Mouse (Mus musculus) skeletal muscle tissue, adult 2 months (tissue): ENCODE data around the gene Rinl.
A peak's percentile ranks its signal among the peaks of the same experiment; 100 is the strongest.

Experiments used
- DNase-seq: peaks from one replicate; pipeline ENCODE4 v3.0.0-alpha.2; 2012; ENCODE audit warnings: low read depth, low spot score

Gene Rinl

DNA sequence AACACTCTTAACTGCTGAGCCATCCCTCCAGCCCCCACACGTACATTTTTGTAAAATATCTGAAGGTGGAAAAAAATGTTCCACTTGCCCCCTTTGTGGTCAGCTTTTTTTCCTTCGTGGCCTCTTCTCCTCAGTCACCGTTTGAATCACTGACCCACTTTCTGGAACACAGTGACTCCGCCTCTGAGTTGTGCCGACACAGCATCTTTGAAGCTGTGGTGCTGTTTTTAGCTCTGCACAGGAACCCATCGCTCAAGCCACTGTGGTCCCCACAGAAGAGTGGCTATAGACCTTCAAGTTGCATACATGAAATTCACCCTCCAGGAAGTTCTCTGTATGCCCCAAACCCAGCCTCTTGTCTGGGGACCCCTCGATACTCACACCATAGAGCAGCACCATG lies 7.9 kb upstream of the Rinl start:
- DNase-seq = peak; percentile 54

- DNase-seq = no peak
Observed at GRCm38 (mm10) chr7:28781261-28781663, 7.5 kb upstream of the Rinl start.

GRCm38 (mm10) chr7:28785161-28785560 lies 3.6 kb upstream of the Rinl start:
- no peak for DNase-seq

DNA sequence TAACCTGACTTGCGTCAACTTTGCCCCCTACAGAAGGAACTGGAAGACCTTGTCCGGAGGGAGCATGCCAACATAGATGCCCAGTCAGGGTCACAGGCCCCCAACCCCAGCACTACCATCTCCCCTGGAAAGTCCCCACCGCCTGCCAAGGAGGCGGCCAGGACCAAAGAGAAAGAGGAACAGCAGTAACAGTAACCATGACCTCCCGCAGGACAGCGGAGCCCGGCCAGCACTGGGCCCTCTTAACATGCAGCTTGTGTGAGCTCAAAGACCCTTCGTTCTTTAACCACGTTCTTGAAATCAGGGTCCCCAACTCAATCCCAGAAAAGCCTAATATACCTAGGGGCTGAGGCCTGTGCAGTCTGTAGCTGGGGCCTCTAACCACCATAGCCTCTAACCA lies 885 bp upstream of the Rinl start:
- no peak for DNase-seq

DNA sequence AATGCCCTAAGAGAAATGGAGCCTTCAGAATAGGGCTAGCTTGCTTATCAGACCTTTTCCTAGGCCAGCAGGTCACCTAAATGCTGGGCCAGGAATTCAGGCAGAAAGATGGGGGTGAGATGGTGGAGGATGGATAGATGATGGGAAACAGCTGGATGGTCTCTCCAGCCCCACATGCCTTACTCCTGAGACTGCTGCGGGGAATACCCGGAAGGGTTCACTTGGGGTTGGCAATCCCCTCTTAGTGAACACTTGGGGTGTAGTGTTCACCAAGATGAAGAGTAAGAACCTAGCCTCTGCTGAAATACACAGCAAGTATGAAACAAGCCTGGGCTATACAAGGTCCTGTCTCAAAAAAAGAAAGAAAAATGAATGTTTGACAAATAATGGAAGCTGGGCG lies 466 bp downstream of the Rinl start:
- DNase-seq = no peak

GRCm38 (mm10) chr7:28790066-28790806 lies 1.5 kb downstream of the Rinl start:
- no peak for DNase-seq

DNA sequence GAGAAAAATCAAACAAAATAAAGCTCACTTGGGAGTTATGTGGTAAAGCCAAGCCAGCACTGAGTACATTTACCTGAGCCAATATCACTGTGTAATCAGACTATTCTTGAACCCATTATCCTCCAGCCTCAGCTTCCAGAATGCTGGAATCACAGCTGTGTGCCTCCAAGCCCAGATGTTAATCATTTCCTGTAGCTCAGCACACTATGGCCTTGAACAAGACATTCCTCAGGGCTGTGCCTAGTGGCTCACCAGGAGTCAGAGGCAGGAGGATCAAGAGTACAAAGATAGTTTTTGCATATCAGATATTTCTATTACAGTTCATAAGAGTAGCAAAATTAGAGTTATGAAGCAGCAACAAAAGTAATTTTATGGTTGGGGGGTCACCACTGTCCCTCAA lies 2.9 kb downstream of the Rinl start:
- no peak for DNase-seq

GRCm38 (mm10) chr7:28792391-28793185 lies 3.8 kb downstream of the Rinl start:
- no peak for DNase-seq

GRCm38 (mm10) chr7:28793834-28794233 lies 5.1 kb downstream of the Rinl start:
- no peak for DNase-seq

DNA sequence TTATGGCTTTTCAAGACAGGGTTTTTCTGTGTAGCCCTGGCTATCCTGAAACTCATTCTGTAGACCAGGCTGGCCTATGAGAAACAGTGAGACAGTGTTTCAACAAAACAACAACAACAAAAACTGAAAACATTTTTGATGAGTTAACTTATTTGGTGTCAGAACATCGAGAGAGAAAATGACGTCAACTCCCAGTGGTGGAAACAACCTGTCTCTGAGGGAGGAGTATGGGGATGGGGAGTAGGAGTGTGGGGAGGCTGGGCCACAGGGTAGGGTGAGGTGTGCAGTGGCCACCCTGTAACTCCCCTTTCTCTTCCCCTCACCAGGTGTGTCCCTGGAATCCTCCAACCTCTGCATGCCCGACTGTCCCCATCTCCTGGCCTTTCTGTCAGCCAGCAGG lies 5.7 kb downstream of the Rinl start:
- DNase-seq = no peak

- no peak for DNase-seq
Observed at GRCm38 (mm10) chr7:28795832-28796231, 7.1 kb downstream of the Rinl start.

GRCm38 (mm10) chr7:28796562-28796975 lies 7.8 kb downstream of the Rinl start:
- DNase-seq = peak; percentile 86

DNA sequence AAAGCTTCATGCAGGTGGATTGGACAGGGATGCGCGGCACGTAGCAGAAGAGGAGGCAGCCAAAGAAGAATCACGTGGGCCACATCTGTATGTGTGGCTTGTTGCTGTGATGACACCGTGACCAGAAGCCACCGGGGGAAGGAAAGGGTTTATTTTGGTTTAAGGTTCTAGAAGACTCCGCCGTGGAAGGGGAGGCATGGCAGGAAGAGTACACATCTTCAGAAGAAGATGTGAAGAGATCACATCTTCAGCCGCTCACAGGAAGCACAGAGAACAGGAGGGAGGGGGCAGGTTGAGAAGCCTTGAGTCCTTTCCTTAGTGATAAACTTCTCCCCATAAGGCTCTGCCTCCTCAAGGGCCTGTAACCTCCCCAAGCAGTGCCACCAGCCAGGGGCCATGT lies 11.2 kb downstream of the Rinl start:
- DNase-seq = no peak

GRCm38 (mm10) chr7:28801451-28801850 lies 12.7 kb downstream of the Rinl start:
- DNase-seq = no peak

DNA sequence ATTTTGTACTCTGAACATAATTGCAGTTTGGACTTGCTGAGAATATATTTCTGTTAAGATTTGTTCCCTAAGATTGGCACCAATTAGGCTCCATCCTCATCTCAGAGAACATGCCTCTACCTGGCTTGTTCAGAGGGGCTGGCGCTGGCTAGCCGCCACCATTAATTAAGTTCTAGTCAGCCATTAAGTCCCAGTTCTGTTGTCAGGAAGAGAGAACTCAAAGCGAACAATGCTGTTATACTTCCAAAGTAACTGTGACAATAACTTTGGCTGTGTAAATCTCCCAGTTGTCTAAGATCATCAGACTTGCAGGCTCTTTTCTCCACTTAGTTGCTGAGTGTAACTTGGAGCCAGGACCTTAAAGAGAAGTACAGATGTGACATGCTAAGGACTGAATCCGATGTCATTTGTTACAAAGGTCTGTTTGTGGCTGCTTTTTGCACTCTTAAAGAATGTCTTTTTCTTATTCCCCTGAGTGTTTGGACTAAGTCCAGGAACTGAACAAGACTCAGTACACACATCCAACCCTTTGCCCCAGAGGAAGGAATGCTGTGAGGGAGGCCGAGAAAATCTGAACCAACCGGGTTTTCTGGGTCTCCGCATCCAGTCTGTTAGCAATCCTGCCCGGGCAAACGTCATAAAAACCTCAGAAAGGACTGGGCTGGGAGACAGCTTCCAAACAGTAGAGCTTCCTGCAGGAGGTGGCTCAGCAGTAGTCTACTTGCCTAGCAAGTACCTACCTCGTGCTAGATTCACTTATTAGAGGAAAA lies 13.3 kb downstream of the Rinl start:
- no peak for DNase-seq

DNA sequence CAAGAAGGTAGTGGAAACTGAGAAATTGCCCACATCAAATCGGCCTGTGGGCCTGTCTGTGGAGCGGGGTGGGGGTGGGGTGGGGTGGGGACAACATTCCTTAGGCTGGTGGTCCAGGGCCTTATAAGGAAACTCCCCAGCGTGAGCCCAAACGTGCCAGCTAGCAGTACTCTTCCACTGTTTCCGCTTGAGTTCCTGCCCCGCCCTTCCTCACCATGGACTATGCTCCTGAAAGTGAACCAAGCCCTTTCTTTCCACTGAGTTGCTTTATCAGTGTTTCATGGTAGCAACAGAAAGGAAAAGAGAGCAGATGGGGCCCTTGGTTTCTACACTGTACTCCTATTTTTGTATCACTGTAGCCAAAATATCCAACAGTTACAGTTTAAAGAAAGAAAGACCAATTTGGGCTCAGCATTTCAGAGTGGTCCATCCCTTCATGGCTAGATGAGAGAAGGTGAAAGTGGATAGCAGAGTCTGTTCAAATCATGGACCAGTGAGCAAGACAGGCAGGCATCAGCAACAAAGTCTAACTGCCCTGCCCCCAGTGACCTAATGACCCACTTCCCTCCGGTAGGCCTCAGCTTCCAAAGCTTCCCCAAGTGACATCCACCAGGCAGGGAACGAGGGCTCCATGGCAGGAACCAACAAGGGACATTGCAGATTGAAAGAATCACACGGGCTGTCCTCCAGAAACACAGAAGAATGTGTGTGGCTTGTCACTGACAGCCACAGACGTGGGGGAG lies 14.2 kb downstream of the Rinl start:
- no peak for DNase-seq

GRCm38 (mm10) chr7:28803756-28804155 lies 15.0 kb downstream of the Rinl start:
- DNase-seq = no peak

DNA sequence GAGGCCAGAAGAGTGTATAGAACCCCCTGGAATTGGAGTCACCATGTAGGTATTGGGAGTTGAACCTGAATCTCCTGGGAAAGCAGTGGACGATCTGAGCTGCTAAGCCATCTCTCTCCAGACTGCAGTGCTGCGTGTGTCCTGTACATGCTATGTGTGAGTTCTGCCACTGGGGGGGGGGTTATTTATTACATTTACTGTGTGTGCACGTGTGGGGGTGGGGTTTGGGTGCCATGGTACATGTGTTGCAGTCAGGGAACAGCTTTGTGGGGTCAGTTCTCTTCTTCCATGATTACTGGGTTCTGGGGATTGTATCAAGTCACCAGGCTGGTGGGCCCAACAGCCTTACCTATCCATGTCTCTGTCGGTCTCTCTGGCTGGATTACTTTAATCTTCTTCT lies 18.1 kb downstream of the Rinl start:
- no peak for DNase-seq

DNA sequence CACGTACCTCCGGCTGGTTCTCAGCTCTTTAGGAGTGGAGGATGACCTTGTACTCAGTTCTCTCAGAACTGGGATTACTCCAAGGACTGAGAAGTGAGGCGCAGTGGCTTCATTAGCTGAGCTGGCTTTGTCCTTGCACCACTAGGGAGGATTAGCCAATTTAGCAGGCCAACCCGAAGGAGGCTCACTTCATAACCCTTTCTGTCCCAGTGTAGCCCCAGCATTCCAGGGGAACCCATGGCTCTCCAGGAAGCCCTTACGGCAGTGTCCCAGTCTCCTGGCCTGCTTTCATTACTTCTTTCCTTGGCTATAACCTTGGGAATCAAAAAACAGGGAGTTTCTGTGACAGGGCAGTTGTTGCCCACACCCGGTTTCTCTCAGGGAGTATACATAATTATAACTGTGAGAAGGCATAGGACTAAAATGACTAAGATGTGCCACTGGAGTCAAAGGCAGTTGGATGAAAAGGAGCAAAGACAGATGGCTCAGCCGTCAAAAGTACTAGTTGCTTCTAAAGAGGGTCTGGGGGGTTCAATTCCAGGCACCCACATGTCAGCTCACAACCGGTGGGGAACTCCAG lies 19.0 kb downstream of the Rinl start:
- peak; percentile 70 for DNase-seq

GRCm38 (mm10) chr7:28808221-28808941 lies 19.6 kb downstream of the Rinl start, which contains the start of gene Hnrnpl:
TSS of gene Hnrnpl (plus strand) at chr7:28808541.
- peak; percentile 72 for DNase-seq
